Comparison of ENCODE assay signal across 7 mouse cellular contexts in genomic region chr12:20920653-20921397, GRCm38 (mm10).
DNase-seq lines count a peak whose midpoint lies in the region; ATAC-seq lines count a peak whose summit lies in the region.
"Not testable (repeated sequence)": the region's sequence is repeated elsewhere in the genome, so short reads cannot be mapped to it uniquely, and the experiment has no call there.

No protein-coding gene starts in this region.

- not testable (repeated sequence) for H3K4me1 ChIP-seq in embryonic facial prominence, embryonic 15.5 days; heart, embryonic 11.5 days (ENCODE audit: control insufficient read depth, insufficient read depth, low read length); midbrain, embryonic 15.5 days

- H3K4me2 ChIP-seq in embryonic facial prominence, embryonic 15.5 days (replicated peaks), result peak overlapping the region; percentile 45
- H3K4me2 ChIP-seq in heart, embryonic 11.5 days, result peak overlapping the region; percentile 60
- peak overlapping the region; percentile 44 for H3K4me2 ChIP-seq in midbrain, embryonic 15.5 days

- peak overlapping the region; percentile 79 for H3K4me3 ChIP-seq in embryonic facial prominence, embryonic 15.5 days (replicated peaks)
- H3K4me3 ChIP-seq in heart, embryonic 11.5 days (ENCODE audit: low read depth, low read length), result peak overlapping the region; percentile 80
- H3K4me3 ChIP-seq in midbrain, embryonic 15.5 days, result peak overlapping the region; percentile 97

- peak; percentile 32 to 33 for DNase-seq in adrenal gland, postnatal 4 days (ENCODE audit: low spot score in 2 of 2)
- DNase-seq in kidney, adult 9 months, result peak; percentile 50
- peak; percentile 80 for DNase-seq in liver
- DNase-seq in spleen, postnatal 10 days (ENCODE audit: low spot score in 2 of 2), result peak; percentile 34 to 55

- under 1% methylated on average over 82 of the region's 87 CpGs for WGBS in embryonic facial prominence, embryonic 15.5 days
- 0% methylated on average over 56 of the region's 87 CpGs for WGBS in heart, embryonic 11.5 days (ENCODE audit: insufficient replicate concordance)
- WGBS in midbrain, embryonic 15.5 days, result under 1% methylated on average over 82 of the region's 87 CpGs

- peaks cover 15% of the 10 kb centered on the region for H3K9me3 ChIP-seq in embryonic facial prominence, embryonic 15.5 days (replicated peaks)
- H3K9me3 ChIP-seq in heart, embryonic 11.5 days (replicated peaks; ENCODE audit: control insufficient read depth, low read length), result not testable (repeated sequence)
- H3K9me3 ChIP-seq in midbrain, embryonic 15.5 days, result peaks cover 16% of the 10 kb centered on the region

- ATAC-seq in embryonic facial prominence, embryonic 15.5 days (ENCODE audit: insufficient number of reproducible peaks, low FRiP score, low TSS enrichment, low read depth), result peak; percentile 100
- peak; percentile 99 for ATAC-seq in heart, embryonic 11.5 days (replicated peaks; ENCODE audit: insufficient number of reproducible peaks, low FRiP score, low TSS enrichment)
- ATAC-seq in midbrain, embryonic 15.5 days (replicated peaks), result peak; percentile 100

- not testable (repeated sequence) for H3K27me3 ChIP-seq in embryonic facial prominence, embryonic 15.5 days; heart, embryonic 11.5 days (ENCODE audit: control insufficient read depth, insufficient read depth, low read length); midbrain, embryonic 15.5 days (replicated peaks)

- H3K9ac ChIP-seq in embryonic facial prominence, embryonic 15.5 days, result peak overlapping the region; percentile 69
- peak overlapping the region; percentile 91 for H3K9ac ChIP-seq in heart, embryonic 11.5 days (ENCODE audit: low read depth, low read length)
- peak overlapping the region; percentile 92 for H3K9ac ChIP-seq in midbrain, embryonic 15.5 days

- peak overlapping the region; percentile 89 for H3K27ac ChIP-seq in embryonic facial prominence, embryonic 15.5 days (replicated peaks)
- peak overlapping the region; percentile 91 for H3K27ac ChIP-seq in heart, embryonic 11.5 days (ENCODE audit: low read depth, low read length)
- peak overlapping the region; percentile 94 for H3K27ac ChIP-seq in midbrain, embryonic 15.5 days

- H3K36me3 ChIP-seq in embryonic facial prominence, embryonic 15.5 days, result peaks cover 13% of the 10 kb centered on the region
- H3K36me3 ChIP-seq in heart, embryonic 11.5 days (ENCODE audit: control insufficient read depth, insufficient read depth, low read length); midbrain, embryonic 15.5 days (replicated peaks): not testable (repeated sequence)

Comparison
In these comparisons a context has a peak if more than half of its experiments do, and no peak if none do; other contexts are left out.
1. Peak in every context shown above with its lines: DNase-seq, ATAC-seq, H3K4me3 ChIP-seq and H3K27ac ChIP-seq.